Mouse (Mus musculus): ENCODE results near the gene Vmn1r199. TPM values are rescaled to one million over a fixed set of nuclear protein-coding genes. Genes with fewer than 3 reads are reported as not detected.

Vmn1r199 gene
- polyA plus RNA-seq (2014; fragmentation: Illumina TruSeq; extraction: RNeasy Lipid Tissue Mini Kit (QIAGEN cat#74804); ENCODE audit: low read depth, low replicate concordance) = not detected

GRCm38 (mm10) chr13:22379518-22379917, at the start of gene Vmn1r199:
TSS of gene Vmn1r199 (plus strand) at chr13:22379818.

DNA sequence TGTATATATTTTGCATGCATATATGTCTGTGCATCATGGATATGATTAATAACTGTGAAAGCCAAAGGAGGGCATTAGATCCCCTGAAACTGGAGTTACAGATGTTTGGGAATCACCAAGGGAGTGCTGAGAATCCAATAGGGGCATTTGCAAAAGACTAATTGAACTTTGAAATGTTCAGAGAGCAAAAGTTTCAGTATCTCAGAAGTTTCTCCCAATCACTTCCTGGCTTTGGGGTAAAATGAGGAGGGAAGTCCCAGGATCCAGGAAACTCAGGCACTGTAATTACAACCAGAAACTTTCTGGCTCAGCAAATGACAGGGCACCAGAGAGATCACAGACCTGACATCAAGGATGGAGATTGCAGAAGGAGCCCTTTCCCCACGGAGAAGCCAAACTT, 29.6 kb upstream of the Vmn1r199 start, which contains the start of gene Vmn1r198:
TSS of gene Vmn1r198 (plus strand) at position 301 of the 400 bp plus-strand sequence.

DNA sequence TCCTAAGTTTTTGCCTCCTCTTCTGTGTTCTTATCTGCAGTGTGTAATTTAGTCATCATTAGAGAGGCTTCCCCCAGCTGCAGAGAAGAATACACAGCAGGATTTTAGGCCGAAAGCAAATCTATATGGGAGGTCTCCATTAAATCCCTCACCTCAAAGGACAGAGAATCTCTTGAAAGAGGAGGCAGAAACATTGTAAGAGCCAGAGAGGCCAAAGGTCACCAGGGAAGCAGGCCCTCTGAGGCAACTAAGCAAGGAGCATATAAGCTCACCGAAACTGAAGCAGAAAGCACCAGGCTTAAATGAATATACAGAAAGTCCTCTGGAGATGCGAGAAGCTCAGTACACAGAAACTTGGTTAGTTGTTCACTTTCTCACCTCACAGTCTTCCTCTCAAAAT, 10.5 kb downstream of the Vmn1r199 start, which contains the start of gene Vmn1r200:
TSS of gene Vmn1r200 (plus strand) at position 301 of the 400 bp plus-strand sequence.

Other genes with a start within 250 kb of the Vmn1r199 start
- not detected for gene Vmn1r191, start 195.8 kb upstream of the Vmn1r199 start, polyA plus RNA-seq (2014; fragmentation: Illumina TruSeq; extraction: RNeasy Lipid Tissue Mini Kit (QIAGEN cat#74804); ENCODE audit: low read depth, low replicate concordance)
- not detected for gene Vmn1r192, start 188.7 kb upstream of the Vmn1r199 start, polyA plus RNA-seq (2014; fragmentation: Illumina TruSeq; extraction: RNeasy Lipid Tissue Mini Kit (QIAGEN cat#74804); ENCODE audit: low read depth, low replicate concordance)
- not detected for gene Vmn1r193, start 156.7 kb upstream of the Vmn1r199 start, polyA plus RNA-seq (2014; fragmentation: Illumina TruSeq; extraction: RNeasy Lipid Tissue Mini Kit (QIAGEN cat#74804); ENCODE audit: low read depth, low replicate concordance)
- not detected for gene Vmn1r194, start 135.6 kb upstream of the Vmn1r199 start, polyA plus RNA-seq (2014; fragmentation: Illumina TruSeq; extraction: RNeasy Lipid Tissue Mini Kit (QIAGEN cat#74804); ENCODE audit: low read depth, low replicate concordance)
- gene Vmn1r195, start 109.3 kb upstream of the Vmn1r199 start, polyA plus RNA-seq (2014; fragmentation: Illumina TruSeq; extraction: RNeasy Lipid Tissue Mini Kit (QIAGEN cat#74804); ENCODE audit: low read depth, low replicate concordance) = not detected
- gene Vmn1r196, start 89.9 kb upstream of the Vmn1r199 start, polyA plus RNA-seq (2014; fragmentation: Illumina TruSeq; extraction: RNeasy Lipid Tissue Mini Kit (QIAGEN cat#74804); ENCODE audit: low read depth, low replicate concordance) = not detected
- not detected for gene Vmn1r197, start 55.2 kb upstream of the Vmn1r199 start, polyA plus RNA-seq (2014; fragmentation: Illumina TruSeq; extraction: RNeasy Lipid Tissue Mini Kit (QIAGEN cat#74804); ENCODE audit: low read depth, low replicate concordance)
- not detected for gene Vmn1r198, start 29.5 kb upstream of the Vmn1r199 start, polyA plus RNA-seq (2014; fragmentation: Illumina TruSeq; extraction: RNeasy Lipid Tissue Mini Kit (QIAGEN cat#74804); ENCODE audit: low read depth, low replicate concordance)
- not detected for gene Vmn1r200, start 10.6 kb downstream of the Vmn1r199 start, polyA plus RNA-seq (2014; fragmentation: Illumina TruSeq; extraction: RNeasy Lipid Tissue Mini Kit (QIAGEN cat#74804); ENCODE audit: low read depth, low replicate concordance)
- not detected for gene Vmn1r201, start 92.1 kb downstream of the Vmn1r199 start, polyA plus RNA-seq (2014; fragmentation: Illumina TruSeq; extraction: RNeasy Lipid Tissue Mini Kit (QIAGEN cat#74804); ENCODE audit: low read depth, low replicate concordance)
- not detected for gene Vmn1r202, start 125.6 kb downstream of the Vmn1r199 start, polyA plus RNA-seq (2014; fragmentation: Illumina TruSeq; extraction: RNeasy Lipid Tissue Mini Kit (QIAGEN cat#74804); ENCODE audit: low read depth, low replicate concordance)
- gene Vmn1r203, start 138.3 kb downstream of the Vmn1r199 start, polyA plus RNA-seq (2014; fragmentation: Illumina TruSeq; extraction: RNeasy Lipid Tissue Mini Kit (QIAGEN cat#74804); ENCODE audit: low read depth, low replicate concordance) = not detected
- gene Vmn1r204, start 173.4 kb downstream of the Vmn1r199 start, polyA plus RNA-seq (2014; fragmentation: Illumina TruSeq; extraction: RNeasy Lipid Tissue Mini Kit (QIAGEN cat#74804); ENCODE audit: low read depth, low replicate concordance) = not detected
- gene Vmn1r205, start 213.2 kb downstream of the Vmn1r199 start, polyA plus RNA-seq (2014; fragmentation: Illumina TruSeq; extraction: RNeasy Lipid Tissue Mini Kit (QIAGEN cat#74804); ENCODE audit: low read depth, low replicate concordance) = not detected
- not detected for gene Vmn1r206, start 244.4 kb downstream of the Vmn1r199 start, polyA plus RNA-seq (2014; fragmentation: Illumina TruSeq; extraction: RNeasy Lipid Tissue Mini Kit (QIAGEN cat#74804); ENCODE audit: low read depth, low replicate concordance)